Mouse (Mus musculus) ES-E14 (cell line): ENCODE data around the gene Btbd35f7.
"Not testable (repeated sequence)": the region's sequence is repeated elsewhere in the genome, so short reads cannot be mapped to it uniquely, and the experiment has no call there.

Experiments used
- MAFK ChIP-seq: IDR thresholded peaks from 2 replicates; pipeline ENCODE4 v1.6.1; 2014; ENCODE audit warnings: mild to moderate bottlenecking, low read depth, low read length, inconsistent platforms; ENCODE audit not compliant: insufficient read depth
- ZC3H11A ChIP-seq: IDR thresholded peaks from 2 replicates; pipeline ENCODE4 v1.6.1; 2012; ENCODE audit warnings: low read depth, mild to moderate bottlenecking, inconsistent platforms, low read length, borderline replicate concordance
- ZNF384 ChIP-seq: IDR thresholded peaks from 2 replicates; pipeline ENCODE4 v1.6.1; 2012; ENCODE audit warnings: low read depth, low read length, inconsistent platforms

DNA sequence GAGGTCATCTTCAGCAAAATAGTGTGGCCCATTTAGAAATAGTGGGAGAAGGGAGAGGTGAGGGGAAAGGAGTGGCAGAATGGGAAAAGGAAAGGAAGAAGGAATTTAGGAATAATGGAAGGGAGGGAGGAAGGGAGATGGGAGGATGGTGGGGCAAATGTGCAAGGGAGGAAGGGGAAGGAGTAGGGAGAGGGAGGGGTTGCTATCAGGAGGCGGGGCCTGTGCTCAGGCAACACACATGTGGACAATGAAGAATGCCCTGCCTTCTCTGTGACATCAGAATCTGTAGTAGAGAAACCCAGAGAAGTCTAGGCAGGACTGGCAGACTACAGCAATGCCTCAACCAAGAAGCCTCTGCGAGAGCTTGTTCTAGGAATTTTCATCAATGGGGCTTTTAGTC, at the start of gene Btbd35f7:
- TF ChIP-seq ZNF384, ZC3H11A, MAFK: not testable (repeated sequence)
